Mouse (Mus musculus): ENCODE results near the gene Cd3e.
A peak's percentile ranks its signal among the peaks of the same experiment; 100 is the strongest.
"Not testable (repeated sequence)": the region's sequence is repeated elsewhere in the genome, so short reads cannot be mapped to it uniquely, and the experiment has no call there.

The Cd3e gene

GRCm38 (mm10) chr9:45009180-45010078 is at the start of gene Cd3e:
TSS of gene Cd3e (minus strand) at chr9:45009627.
- DNase-seq (ENCODE audit: low spot score in 2 of 2) = peak; percentile 75 to 84

- DNase-seq (ENCODE audit: low spot score in 2 of 2) = peak; percentile 41 to 50
These were observed 49.0 kb upstream of the Cd3e start for GRCm38 (mm10) chr9:45058304-45058940.

GRCm38 (mm10) chr9:45055082-45055713 is 45.8 kb upstream of the Cd3e start, which contains the start of gene Mpzl3:
TSS of gene Mpzl3 (plus strand) at chr9:45055186.
- DNase-seq (ENCODE audit: low spot score in 2 of 2) = peak; percentile 84 to 89

DNA sequence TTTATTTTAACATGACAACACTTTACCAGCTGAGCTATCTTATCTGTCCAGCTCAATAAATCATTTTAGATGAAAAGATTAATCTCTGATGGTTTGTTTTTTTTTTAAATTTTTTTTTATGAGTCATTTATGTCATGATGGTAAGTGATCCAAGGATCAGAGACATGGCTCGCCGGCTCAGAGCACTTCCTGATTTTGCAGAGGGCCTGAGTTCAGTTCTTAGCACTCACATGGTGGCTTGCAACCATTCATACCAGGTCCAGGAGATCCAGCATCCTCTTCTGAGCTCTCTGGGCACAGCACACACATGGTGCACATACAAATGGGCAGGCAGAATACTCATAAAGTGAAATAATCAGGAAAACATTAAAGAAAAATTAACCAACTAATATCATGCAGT is 40.9 kb upstream of the Cd3e start:
- DNase-seq (ENCODE audit: low spot score in 2 of 2) = no peak

DNA sequence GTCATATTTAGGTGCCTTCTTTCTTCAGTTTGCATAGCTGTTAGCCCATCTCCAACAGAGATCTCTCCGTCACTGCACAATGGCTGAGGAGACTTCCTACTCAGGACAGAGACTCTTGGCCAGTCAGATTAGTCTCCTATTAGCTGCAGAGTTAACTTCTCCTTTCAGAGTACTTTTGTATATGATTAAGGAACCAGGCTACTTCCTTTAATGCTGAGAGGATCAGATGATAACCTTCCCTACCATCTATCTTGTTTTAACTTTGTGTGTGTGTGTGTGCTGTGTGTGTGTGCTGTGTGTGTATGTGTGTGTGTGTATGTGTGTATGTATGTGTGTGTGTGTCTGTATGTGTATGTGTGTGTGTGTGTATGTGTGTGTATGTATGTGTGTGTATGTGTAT is 40.3 kb upstream of the Cd3e start:
- no peak for DNase-seq (ENCODE audit: low spot score in 2 of 2)

DNA sequence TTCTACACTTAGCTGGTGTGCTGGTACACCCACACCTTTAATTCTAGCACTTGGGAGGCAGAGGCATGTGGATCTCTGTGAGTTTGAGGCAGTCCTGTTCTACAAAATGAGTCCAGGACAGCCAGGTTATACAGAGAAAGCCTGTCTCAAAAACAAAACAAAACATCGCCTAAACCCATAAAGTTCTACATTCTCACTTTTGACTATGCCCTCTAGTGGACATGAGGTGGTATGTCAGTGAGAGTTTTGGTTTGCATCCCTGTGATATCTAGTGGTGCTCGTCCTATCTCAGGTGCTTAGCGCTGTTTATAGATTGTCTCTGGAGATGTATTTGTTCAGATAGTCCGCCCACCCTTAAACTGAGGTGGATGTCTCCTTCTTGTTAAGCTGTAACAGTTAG is 39.1 kb upstream of the Cd3e start:
- DNase-seq (ENCODE audit: low spot score in 2 of 2) = peak; percentile 28 to 52

GRCm38 (mm10) chr9:45046973-45047372 is 37.5 kb upstream of the Cd3e start:
- DNase-seq (ENCODE audit: low spot score in 2 of 2) = no peak

DNA sequence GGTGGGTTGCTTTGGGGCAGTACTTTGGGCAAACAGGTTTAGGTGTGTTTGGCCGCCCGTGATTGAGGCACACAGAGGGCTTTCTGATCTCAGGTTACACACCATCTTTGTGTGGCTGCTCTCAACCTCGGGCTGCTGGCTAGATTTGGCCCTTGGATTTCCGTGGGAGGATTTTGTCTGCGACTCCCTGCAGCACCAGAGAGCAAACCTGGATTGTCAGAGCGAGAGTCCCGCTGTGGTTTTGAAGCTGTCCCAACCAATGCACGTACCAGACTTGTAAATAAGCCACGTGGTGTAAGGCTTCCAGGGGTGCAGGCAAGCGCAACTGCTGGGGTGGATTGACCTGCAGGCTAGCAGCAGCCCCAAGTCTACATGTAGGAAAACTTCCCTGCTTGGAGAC is 33.5 kb upstream of the Cd3e start:
- DNase-seq (ENCODE audit: low spot score in 2 of 2) = no peak

DNA sequence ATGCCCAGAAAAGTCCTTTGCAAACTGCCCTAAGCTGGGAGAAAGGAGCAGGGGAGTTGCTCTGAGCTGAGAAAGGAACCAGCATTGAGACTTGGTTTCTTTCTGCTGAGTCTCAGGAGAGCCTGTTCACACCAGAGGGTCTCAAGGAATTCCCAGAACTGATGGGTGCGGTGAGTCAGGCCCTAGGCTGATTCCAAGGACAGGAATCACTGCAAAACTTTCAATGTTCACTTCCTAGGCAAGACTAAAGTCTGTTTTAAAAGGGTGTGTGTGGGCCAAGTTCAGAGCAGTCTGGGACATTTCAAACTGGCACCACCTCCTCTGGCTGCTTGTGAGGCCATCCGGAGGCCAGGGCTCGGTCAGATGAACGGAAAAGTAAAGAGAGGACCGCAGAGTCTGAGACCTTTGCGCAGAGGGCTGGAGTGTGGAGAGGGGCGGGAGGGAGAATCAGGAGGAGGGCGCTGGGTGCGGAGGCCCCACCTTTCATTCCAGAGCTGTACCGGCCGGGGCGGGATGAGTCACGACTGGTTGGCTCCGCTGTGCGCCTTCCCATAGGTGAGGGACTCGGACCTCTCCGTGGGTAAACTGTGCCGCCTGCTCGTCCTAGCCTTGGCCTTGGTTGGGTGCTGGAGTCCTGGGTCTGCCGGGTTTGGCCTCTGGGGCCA is 32.8 kb upstream of the Cd3e start:
- no peak for DNase-seq (ENCODE audit: low spot score in 2 of 2)

DNA sequence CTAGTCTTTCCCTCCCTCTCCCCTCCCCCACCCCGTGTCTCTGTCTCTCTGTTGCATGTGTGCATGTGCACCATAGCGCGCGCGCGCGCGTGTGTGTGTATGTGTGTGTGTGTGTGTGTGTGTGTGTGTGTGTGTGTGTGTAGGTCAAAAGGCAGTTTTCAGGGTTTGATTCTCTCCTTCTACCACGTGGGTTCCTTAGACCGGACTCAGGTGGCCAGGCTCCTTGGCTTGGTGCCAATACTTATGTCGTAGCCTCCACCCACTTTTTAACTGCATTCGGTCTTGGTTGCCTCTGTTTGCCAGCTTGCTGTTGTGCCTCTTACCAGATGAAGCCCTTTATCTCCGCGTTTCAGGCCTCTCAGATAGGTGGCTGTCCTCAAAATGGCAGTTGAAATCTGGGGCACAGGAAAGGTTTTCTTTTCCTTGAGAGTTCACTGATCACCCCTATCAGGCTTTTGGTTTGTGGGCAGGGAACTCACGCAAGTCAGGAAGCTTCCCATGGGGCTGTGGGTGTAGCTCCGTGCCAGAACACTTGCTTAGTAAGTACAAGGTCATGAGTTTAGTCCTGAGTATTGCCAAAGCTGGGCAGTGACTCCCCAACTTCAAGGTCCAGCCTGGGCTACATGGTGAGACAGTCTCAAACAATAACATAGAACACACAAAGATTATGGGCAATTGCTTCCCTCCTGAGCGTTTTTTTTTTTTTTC is 31.9 kb upstream of the Cd3e start:
- DNase-seq (ENCODE audit: low spot score in 2 of 2) = no peak

DNA sequence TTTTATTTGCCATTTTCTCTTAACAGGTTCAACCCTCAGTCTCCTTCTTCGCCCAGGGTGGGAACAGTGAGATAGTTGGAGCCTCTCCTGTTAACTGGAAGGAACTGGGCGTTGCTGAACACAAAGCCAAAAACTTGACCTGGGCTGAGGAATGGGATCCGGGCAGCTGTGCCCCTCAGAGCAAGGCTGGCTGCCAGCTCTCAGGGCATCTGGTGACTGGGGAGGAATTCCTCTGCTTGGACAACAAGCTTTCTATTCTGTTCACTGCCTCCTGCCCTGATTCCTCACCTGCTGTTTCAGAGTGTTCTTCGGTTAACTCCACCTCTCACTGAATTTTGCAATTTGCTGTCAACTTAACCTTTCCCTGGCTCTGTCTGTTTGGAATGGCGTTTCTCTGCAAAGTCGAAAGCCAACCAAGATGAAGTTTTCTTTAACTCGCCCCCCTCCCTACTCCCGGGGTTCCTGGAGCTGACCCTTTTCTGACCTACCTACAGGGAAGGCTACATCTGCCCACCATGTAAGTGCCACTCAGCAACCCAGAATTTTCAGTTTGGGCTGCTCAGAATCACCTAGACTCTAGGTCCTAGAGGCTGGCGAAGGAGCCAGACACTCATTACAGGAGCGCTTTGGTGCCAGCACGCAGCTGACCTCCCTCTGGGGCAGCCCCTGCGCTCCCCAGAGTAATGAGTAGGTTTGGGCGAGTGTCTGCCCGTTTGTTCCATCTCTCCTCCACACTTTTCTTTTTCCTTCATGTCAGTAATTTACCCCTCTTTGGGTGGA is 30.8 kb upstream of the Cd3e start:
- DNase-seq (ENCODE audit: low spot score in 2 of 2) = no peak

GRCm38 (mm10) chr9:45039499-45039898 is 30.1 kb upstream of the Cd3e start, which contains the start of gene Mpzl2:
TSS of gene Mpzl2 (plus strand) at chr9:45039799.
- DNase-seq (ENCODE audit: low spot score in 2 of 2) = no peak

- not testable (repeated sequence) for DNase-seq (ENCODE audit: low spot score in 2 of 2)
These were observed 28.4 kb upstream of the Cd3e start for GRCm38 (mm10) chr9:45037803-45038202.

GRCm38 (mm10) chr9:45034526-45034925 is 25.1 kb upstream of the Cd3e start:
- DNase-seq (ENCODE audit: low spot score in 2 of 2) = no peak

DNA sequence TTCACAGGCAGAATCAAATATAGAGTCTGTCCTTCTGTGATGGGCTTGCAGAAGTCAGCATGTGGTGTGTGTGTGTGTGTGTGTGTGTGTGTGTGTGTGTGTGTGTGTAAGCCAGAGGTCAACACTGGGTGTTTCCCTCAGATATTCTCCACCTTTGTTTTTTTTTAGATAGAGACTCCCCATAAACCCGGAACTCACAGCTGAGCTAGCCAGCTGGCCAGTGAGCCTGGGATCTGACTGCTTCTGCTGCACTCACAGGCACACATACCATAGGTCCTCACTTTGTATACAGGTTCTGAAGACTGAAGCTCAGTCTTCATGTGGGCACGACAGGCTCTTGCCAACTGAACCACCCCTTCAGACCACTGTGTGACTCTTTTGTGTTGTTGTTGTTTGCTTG is 22.8 kb upstream of the Cd3e start:
- DNase-seq (ENCODE audit: low spot score in 2 of 2) = no peak

- no peak for DNase-seq (ENCODE audit: low spot score in 2 of 2)
These were observed 20.9 kb upstream of the Cd3e start for GRCm38 (mm10) chr9:45030341-45030740.

- DNase-seq (ENCODE audit: low spot score in 2 of 2) = no peak
These were observed 17.9 kb upstream of the Cd3e start for GRCm38 (mm10) chr9:45027376-45027775.

DNA sequence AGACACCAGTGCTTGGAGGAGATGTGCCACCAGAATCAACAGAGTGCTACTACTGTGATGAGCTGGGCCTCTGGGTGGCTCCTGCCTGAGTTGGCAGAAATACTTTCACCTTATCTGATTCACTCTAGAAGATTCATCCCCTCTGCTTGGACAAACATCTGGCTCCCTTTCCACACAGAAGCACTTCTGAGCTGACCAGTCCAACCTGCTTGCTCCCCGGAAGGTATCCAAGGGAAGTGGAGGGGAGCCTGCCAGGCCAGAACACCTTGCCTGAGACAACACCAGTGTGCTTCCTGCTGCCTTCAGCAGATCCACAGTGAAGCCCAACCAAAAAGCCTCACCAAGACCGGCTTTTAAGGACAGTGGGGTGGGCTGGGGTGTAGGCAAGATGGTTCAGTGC is 14.8 kb upstream of the Cd3e start:
- no peak for DNase-seq (ENCODE audit: low spot score in 2 of 2)

GRCm38 (mm10) chr9:45023638-45024037 is 14.2 kb upstream of the Cd3e start:
- DNase-seq (ENCODE audit: low spot score in 2 of 2) = no peak

GRCm38 (mm10) chr9:45022800-45023199 is 13.4 kb upstream of the Cd3e start:
- DNase-seq (ENCODE audit: low spot score in 2 of 2) = peak; percentile 64 to 83

GRCm38 (mm10) chr9:45018031-45018430 is 8.6 kb upstream of the Cd3e start:
- DNase-seq (ENCODE audit: low spot score in 2 of 2) = no peak

Measured in thymus, postnatal 10 days (tissue).